Mouse (Mus musculus): Measurements from ENCODE around the gene Mpnd.

Gene Mpnd

DNA sequence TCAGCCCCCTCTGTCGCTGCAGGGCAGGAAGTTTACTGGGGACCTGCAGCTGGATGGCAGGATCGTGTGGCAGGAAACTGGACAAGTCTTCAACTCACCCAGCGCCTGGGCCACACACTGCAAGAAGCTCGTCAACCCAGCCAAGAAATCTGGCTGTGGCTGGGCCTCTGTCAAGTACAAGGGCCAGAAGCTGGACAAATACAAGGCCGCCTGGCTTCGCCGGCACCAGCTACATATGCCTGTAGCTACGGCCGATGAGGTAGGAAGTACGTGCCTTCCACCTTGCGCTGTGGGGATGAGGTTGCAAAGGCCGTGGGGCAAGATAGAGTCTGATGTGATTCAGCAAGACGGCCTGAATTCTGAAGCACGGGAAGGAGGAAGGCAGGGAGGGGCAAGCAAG, 4.7 kb downstream of the Mpnd start:
- no peaks in the 10 kb centered on the region for H3K27me3 ChIP-seq (ENCODE audit: insufficient read depth, low read length)
- H3K36me3 ChIP-seq (ENCODE audit: insufficient read depth, low read length) = peaks cover 47% of the 10 kb centered on the region
- H3K4me1 ChIP-seq (replicated peaks; ENCODE audit: low read depth, low read length) = peaks cover 56% of the 10 kb centered on the region
- TF ChIP-seq NANOG (IDR thresholded peaks at IDR 0.05; ENCODE audit: borderline replicate concordance, low read length) = no peak
- no peak for TF ChIP-seq POU5F1 (IDR thresholded peaks at IDR 0.05; ENCODE audit: borderline replicate concordance, low read length)
- TF ChIP-seq CTCF (conservative IDR thresholded peaks at IDR 0.05; ENCODE audit: low read length) = no peak
- H3K9me3 ChIP-seq (ENCODE audit: low read length) = no peaks in the 10 kb centered on the region
- H3K4me3 ChIP-seq (replicated peaks; ENCODE audit: low read length) = peak overlapping the region; percentile 94

DNA sequence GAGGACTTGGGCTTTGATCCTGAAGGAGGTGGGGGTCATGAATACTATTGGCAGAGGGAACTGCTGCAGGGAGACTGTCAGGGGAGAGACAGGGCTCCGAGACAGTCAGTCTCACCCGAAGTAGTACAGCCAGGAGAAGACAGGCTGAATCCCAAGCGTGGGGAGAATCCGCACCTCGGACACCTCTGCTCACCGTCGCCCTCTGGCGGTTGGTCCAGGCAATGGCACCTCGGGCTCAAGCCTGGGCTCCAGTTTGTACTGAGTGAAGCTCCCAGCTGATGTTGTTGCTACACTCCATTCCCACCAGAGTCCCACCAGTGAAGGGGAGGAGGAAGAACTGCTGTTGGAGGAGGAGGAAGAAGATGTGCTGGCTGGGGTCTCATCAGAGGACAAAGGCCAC, 5.2 kb downstream of the Mpnd start:
- Histone ChIP-seq H3K4me1 (replicated peaks; ENCODE audit: low read depth, low read length) (peaks cover 56% of the 10 kb centered on the region), H3K4me3 (replicated peaks; ENCODE audit: low read length) (peak overlapping the region; percentile 94), H3K36me3 (ENCODE audit: insufficient read depth, low read length) (peaks cover 51% of the 10 kb centered on the region), H3K9me3 (ENCODE audit: low read length) (no peaks in the 10 kb centered on the region), H3K27me3 (ENCODE audit: insufficient read depth, low read length) (no peaks in the 10 kb centered on the region)
- TF ChIP-seq POU5F1 (IDR thresholded peaks at IDR 0.05; ENCODE audit: borderline replicate concordance, low read length) (no peak), CTCF (conservative IDR thresholded peaks at IDR 0.05; ENCODE audit: low read length) (peak; percentile 100)

GRCm38 (mm10) chr17:56011441-56011840, 5.9 kb downstream of the Mpnd start:
- TF ChIP-seq POU5F1 (IDR thresholded peaks at IDR 0.05; ENCODE audit: borderline replicate concordance, low read length) (no peak), CTCF (conservative IDR thresholded peaks at IDR 0.05; ENCODE audit: low read length) (no peak), NANOG (IDR thresholded peaks at IDR 0.05; ENCODE audit: borderline replicate concordance, low read length) (no peak)
- H3K4me3 ChIP-seq (replicated peaks; ENCODE audit: low read length) = no peak overlapping the region
- H3K27me3 ChIP-seq (ENCODE audit: insufficient read depth, low read length) = no peaks in the 10 kb centered on the region
- H3K4me1 ChIP-seq (replicated peaks; ENCODE audit: low read depth, low read length) = peaks cover 58% of the 10 kb centered on the region
- H3K9me3 ChIP-seq (ENCODE audit: low read length) = no peaks in the 10 kb centered on the region
- peaks cover 59% of the 10 kb centered on the region for H3K36me3 ChIP-seq (ENCODE audit: insufficient read depth, low read length)

- TF ChIP-seq NANOG (IDR thresholded peaks at IDR 0.05; ENCODE audit: borderline replicate concordance, low read length) = no peak
- no peak for TF ChIP-seq CTCF (conservative IDR thresholded peaks at IDR 0.05; ENCODE audit: low read length)
- TF ChIP-seq POU5F1 (IDR thresholded peaks at IDR 0.05; ENCODE audit: borderline replicate concordance, low read length) = no peak
- Histone ChIP-seq H3K4me3 (replicated peaks; ENCODE audit: low read length) (no peak overlapping the region), H3K27me3 (ENCODE audit: insufficient read depth, low read length) (no peaks in the 10 kb centered on the region), H3K9me3 (ENCODE audit: low read length) (no peaks in the 10 kb centered on the region), H3K4me1 (replicated peaks; ENCODE audit: low read depth, low read length) (peaks cover 56% of the 10 kb centered on the region), H3K36me3 (ENCODE audit: insufficient read depth, low read length) (peaks cover 96% of the 10 kb centered on the region)
Measured at GRCm38 (mm10) chr17:56015293-56015692, 9.8 kb downstream of the Mpnd start.

DNA sequence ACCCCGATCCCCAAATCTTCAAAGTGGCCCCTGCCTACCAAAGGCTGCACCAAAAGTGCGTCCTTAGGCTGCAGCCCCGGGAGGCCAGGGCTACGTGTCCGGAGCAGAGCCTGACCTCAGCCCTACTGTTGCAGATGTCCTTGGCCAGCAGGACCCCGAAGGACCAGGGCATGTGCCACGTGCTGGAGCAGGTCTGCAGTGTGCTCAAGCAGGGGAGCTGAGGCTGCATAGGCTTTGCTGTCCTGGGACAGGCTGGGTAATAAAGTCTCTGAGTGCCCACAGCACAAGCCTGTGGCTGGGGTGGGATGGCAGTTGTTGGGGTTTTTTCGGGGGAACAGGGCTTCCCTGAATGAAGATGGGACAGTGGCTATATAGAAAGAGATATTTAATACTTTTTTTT, 10.9 kb downstream of the Mpnd start:
- no peaks in the 10 kb centered on the region for H3K27me3 ChIP-seq (ENCODE audit: insufficient read depth, low read length)
- TF ChIP-seq POU5F1 (IDR thresholded peaks at IDR 0.05; ENCODE audit: borderline replicate concordance, low read length) (no peak), CTCF (conservative IDR thresholded peaks at IDR 0.05; ENCODE audit: low read length) (no peak), NANOG (IDR thresholded peaks at IDR 0.05; ENCODE audit: borderline replicate concordance, low read length) (no peak)
- H3K4me3 ChIP-seq (replicated peaks; ENCODE audit: low read length) = no peak overlapping the region
- peaks cover 49% of the 10 kb centered on the region for H3K4me1 ChIP-seq (replicated peaks; ENCODE audit: low read depth, low read length)
- peaks cover 97% of the 10 kb centered on the region for H3K36me3 ChIP-seq (ENCODE audit: insufficient read depth, low read length)
- no peaks in the 10 kb centered on the region for H3K9me3 ChIP-seq (ENCODE audit: low read length)

DNA sequence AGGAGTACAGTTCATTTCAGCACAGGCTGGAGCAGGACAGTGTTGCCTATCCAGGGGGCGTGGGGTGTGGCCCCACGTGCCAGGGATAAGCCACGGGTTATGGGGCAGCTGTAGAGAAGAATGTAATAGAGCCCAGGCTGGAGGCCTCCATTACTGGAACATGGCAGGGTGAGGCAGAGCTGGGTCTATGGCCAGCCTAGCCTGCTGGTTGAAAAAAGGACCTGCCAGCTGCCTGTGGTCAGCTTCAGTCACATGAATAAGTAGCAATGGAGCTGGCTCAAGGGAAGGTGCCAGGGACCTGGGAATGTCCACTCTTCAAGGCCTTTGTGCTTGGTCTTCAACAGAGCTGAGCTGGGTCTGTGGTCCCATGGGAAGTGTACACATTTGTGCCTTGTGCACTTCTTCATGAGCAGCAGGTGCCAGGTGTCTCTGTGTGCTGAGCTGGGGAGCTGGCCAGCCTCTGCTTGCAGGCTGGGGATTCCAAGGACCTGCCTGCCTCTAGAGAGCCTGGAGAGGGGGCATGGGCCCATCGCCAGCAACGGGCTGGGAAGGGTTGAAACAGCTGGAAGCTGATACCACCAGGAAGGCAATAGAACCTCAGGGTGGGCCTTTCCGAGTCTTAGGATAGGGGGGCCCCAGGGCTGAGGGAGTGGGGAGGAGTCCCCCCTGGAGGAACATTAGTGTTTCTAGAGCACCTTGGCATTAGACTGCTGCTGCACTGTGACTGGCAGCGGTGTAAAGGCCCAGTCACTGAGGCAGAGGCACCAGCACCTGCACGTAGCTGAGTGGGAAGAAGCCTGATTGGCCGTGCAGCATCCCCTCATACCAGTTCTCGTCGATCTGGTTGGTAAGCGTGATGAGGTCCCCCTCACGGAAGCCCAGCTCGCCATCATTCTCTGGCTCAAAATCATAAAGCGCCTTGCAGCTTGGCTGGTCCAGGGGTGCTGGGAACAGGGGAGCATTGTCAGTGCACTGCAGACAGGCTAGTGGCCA, 11.6 kb downstream of the Mpnd start:
- H3K36me3 ChIP-seq (ENCODE audit: insufficient read depth, low read length) = peaks cover 97% of the 10 kb centered on the region
- H3K4me1 ChIP-seq (replicated peaks; ENCODE audit: low read depth, low read length) = peaks cover 53% of the 10 kb centered on the region
- H3K9me3 ChIP-seq (ENCODE audit: low read length) = no peaks in the 10 kb centered on the region
- H3K27me3 ChIP-seq (ENCODE audit: insufficient read depth, low read length) = no peaks in the 10 kb centered on the region
- H3K4me3 ChIP-seq (replicated peaks; ENCODE audit: low read length) = no peak overlapping the region
- TF ChIP-seq NANOG (IDR thresholded peaks at IDR 0.05; ENCODE audit: borderline replicate concordance, low read length) (no peak), CTCF (conservative IDR thresholded peaks at IDR 0.05; ENCODE audit: low read length) (no peak), POU5F1 (IDR thresholded peaks at IDR 0.05; ENCODE audit: borderline replicate concordance, low read length) (no peak)

DNA sequence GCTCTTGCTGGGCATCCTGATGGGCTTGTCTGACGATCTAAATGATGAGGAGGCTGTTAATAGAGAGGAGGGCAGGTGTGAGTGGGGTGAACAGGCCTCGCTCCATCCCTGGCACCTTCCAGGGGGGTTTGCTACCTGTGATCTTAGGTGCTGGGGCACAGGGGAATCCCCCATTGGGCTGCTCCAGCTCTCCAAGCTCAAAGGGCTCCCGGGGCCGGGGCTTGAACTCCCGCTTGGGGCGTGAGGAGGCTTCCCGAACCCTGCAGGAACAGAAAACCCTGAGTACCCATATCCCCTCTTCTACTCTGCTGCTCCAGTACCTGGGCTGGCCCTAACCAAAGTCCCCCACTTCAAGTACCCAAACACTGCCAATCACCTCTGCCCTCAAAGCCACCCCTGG, 12.3 kb downstream of the Mpnd start:
- TF ChIP-seq NANOG (IDR thresholded peaks at IDR 0.05; ENCODE audit: borderline replicate concordance, low read length) (no peak), POU5F1 (IDR thresholded peaks at IDR 0.05; ENCODE audit: borderline replicate concordance, low read length) (no peak), CTCF (conservative IDR thresholded peaks at IDR 0.05; ENCODE audit: low read length) (no peak)
- Histone ChIP-seq H3K4me1 (replicated peaks; ENCODE audit: low read depth, low read length) (peaks cover 60% of the 10 kb centered on the region), H3K4me3 (replicated peaks; ENCODE audit: low read length) (no peak overlapping the region), H3K36me3 (ENCODE audit: insufficient read depth, low read length) (peaks cover 98% of the 10 kb centered on the region), H3K9me3 (ENCODE audit: low read length) (no peaks in the 10 kb centered on the region), H3K27me3 (ENCODE audit: insufficient read depth, low read length) (no peaks in the 10 kb centered on the region)

DNA sequence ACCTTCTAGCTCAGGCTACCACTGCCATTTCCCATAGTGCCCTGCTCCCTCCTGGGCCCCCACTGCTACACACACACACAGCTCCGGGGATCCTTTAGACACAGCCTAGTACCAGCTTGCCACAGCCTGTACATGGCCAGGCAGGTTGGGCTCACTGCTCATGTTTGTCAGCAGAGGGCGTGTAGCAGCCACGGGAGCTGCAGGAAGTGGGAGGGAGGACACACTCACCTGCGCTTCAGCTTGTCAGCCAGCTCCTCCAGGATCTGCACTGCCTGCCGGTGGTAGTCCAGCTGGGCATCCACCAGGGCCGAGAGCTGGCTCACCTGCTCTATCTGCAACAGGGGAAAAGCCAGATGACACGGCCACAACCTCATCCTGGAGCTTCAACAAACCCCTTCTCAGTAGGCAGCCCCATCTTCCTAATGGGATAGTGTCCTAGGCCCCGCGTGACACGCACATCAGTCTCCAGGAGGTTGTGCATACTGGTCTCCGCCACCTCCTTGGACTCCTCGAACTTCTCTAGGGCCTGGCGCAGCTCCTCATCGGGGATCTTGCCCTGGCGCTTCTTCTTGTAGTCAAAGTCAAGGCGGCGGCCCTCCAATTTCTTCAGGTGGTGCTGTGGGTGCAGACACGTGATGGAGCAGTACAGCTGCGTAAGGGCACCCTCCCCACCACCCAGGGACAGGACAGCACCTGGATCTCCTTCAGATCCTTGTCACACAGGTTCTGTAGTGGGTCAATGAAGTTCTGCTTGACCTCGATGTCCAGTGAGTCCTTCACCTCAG, 13.0 kb downstream of the Mpnd start:
- TF ChIP-seq NANOG (IDR thresholded peaks at IDR 0.05; ENCODE audit: borderline replicate concordance, low read length) (no peak), POU5F1 (IDR thresholded peaks at IDR 0.05; ENCODE audit: borderline replicate concordance, low read length) (no peak), CTCF (conservative IDR thresholded peaks at IDR 0.05; ENCODE audit: low read length) (no peak; the same call in 1 of the 2 replicates)
- Histone ChIP-seq H3K4me1 (replicated peaks; ENCODE audit: low read depth, low read length) (peaks cover 67% of the 10 kb centered on the region), H3K4me3 (replicated peaks; ENCODE audit: low read length) (peak overlapping the region; percentile 14), H3K36me3 (ENCODE audit: insufficient read depth, low read length) (peaks cover 98% of the 10 kb centered on the region), H3K9me3 (ENCODE audit: low read length) (no peaks in the 10 kb centered on the region), H3K27me3 (ENCODE audit: insufficient read depth, low read length) (no peaks in the 10 kb centered on the region)
